Mouse (Mus musculus): ENCODE measurements around the gene Hoxa1.

Gene Hoxa1

GRCm38 (mm10) chr6:52171938-52172337, 13.8 kb upstream of the Hoxa1 start:
- no peak for DNase-seq (ENCODE audit: low read depth in 2 of 2, low spot score in 2 of 2)

GRCm38 (mm10) chr6:52171331-52171730, 13.2 kb upstream of the Hoxa1 start:
- DNase-seq (ENCODE audit: low read depth in 2 of 2, low spot score in 2 of 2): no peak

GRCm38 (mm10) chr6:52170898-52171223, 12.7 kb upstream of the Hoxa1 start:
- DNase-seq (ENCODE audit: low read depth in 2 of 2, low spot score in 2 of 2): no peak

GRCm38 (mm10) chr6:52170166-52170897, 12.2 kb upstream of the Hoxa1 start:
- no peak for DNase-seq (ENCODE audit: low read depth in 2 of 2, low spot score in 2 of 2)

GRCm38 (mm10) chr6:52169499-52170165, 11.5 kb upstream of the Hoxa1 start:
- DNase-seq (ENCODE audit: low read depth in 2 of 2, low spot score in 2 of 2): no peak

GRCm38 (mm10) chr6:52168191-52169055, 10.3 kb upstream of the Hoxa1 start:
- no peak for DNase-seq (ENCODE audit: low read depth in 2 of 2, low spot score in 2 of 2)

GRCm38 (mm10) chr6:52167736-52168161, 9.6 kb upstream of the Hoxa1 start:
- DNase-seq (ENCODE audit: low read depth in 2 of 2, low spot score in 2 of 2): no peak

GRCm38 (mm10) chr6:52167176-52167575, 9.1 kb upstream of the Hoxa1 start:
- no peak for DNase-seq (ENCODE audit: low read depth in 2 of 2, low spot score in 2 of 2)

- DNase-seq (ENCODE audit: low read depth in 2 of 2, low spot score in 2 of 2): no peak
These were observed 8.4 kb upstream of the Hoxa1 start for GRCm38 (mm10) chr6:52166431-52167077.

- DNase-seq (ENCODE audit: low read depth in 2 of 2, low spot score in 2 of 2): no peak
These were observed 7.6 kb upstream of the Hoxa1 start for GRCm38 (mm10) chr6:52165441-52166370.

- DNase-seq (ENCODE audit: low read depth in 2 of 2, low spot score in 2 of 2): no peak
These were observed 6.7 kb upstream of the Hoxa1 start, which contains the start of gene Hoxa2 for GRCm38 (mm10) chr6:52164626-52165440. Hoxa2 (minus strand) TSS chr6:52164831.

- DNase-seq (ENCODE audit: low read depth in 2 of 2, low spot score in 2 of 2): no peak
These were observed 6.0 kb upstream of the Hoxa1 start for GRCm38 (mm10) chr6:52164051-52164625.

- no peak for DNase-seq (ENCODE audit: low read depth in 2 of 2, low spot score in 2 of 2)
These were observed 5.4 kb upstream of the Hoxa1 start for GRCm38 (mm10) chr6:52163366-52164031.

GRCm38 (mm10) chr6:52162611-52163365, 4.7 kb upstream of the Hoxa1 start:
- DNase-seq (ENCODE audit: low read depth in 2 of 2, low spot score in 2 of 2): no peak

- DNase-seq (ENCODE audit: low read depth in 2 of 2, low spot score in 2 of 2): no peak
These were observed 3.9 kb upstream of the Hoxa1 start for GRCm38 (mm10) chr6:52162093-52162380.

GRCm38 (mm10) chr6:52161336-52162092, 3.4 kb upstream of the Hoxa1 start:
- DNase-seq (ENCODE audit: low read depth in 2 of 2, low spot score in 2 of 2): no peak

Measured in CD8-positive naive resting alpha-beta T cell, adult 2 months (primary cell).